Mouse (Mus musculus) ES-Bruce4 (cell line): ENCODE measurements around the gene Ctdnep1.

Experiments used
- CTCF ChIP-seq: IDR thresholded peaks from one replicate; pipeline ENCODE4 v1.8.1; 2011; ENCODE audit warnings: low read depth, low read length
- POLR2A ChIP-seq: IDR thresholded peaks from one replicate; pipeline ENCODE4 v1.8.1; 2011; ENCODE audit warnings: low read length; ENCODE audit not compliant: insufficient read depth

DNA sequence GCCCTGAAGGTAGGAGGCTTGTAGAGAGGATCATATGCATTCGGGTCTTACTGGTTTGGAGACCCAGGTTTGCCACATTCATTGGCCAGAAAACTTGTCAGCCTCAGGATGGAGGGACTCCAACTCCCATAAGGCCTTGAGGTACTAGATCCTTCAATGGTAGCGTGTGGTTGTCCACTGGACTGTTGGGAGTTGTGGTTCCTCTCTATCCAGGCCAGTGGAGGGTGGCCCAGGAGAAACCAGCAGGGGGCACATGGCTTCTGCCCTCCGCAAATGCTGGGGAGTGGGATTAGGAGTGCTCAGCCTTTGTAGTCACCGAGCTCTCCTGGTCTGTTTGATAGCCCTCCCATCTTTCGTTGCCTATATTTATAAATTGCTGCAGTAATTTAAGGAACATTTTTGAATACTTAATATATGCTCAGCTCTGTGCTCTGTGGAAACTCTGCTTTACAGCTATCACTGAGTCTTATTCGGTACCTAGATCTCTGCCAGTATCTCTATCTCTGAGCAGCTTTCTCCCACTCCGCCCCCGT lies 39.8 kb downstream of the Ctdnep1 start:
- peak; percentile 40 for TF ChIP-seq CTCF
- no peak for TF ChIP-seq POLR2A
